Mouse (Mus musculus): ENCODE results near the gene Prl3d3. TPM values are rescaled to one million over a fixed set of nuclear protein-coding genes. Genes with fewer than 3 reads are reported as not detected.
"Not testable (repeated sequence)": the region's sequence is repeated elsewhere in the genome, so short reads cannot be mapped to it uniquely, and the experiment has no call there.

Prl3d3 gene
- not detected for total RNA-seq (2022)

DNA sequence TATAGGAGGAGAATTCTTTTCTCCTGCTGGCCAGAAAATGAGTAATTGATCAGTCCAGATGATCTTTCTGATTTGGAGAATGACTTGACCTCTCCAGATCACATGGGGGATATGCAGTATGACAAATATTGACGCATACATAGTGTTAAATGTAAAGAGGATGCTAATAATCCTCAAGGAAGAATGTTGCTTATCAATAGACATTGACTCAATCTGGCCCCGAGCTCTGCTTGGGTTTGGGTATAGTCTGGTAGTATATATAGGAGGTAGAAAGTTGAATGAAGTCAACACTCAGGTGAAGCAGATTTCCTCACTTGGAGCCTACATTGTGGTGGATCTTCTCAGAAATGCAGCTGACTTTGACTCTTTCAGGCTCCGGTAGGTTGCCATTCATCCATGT lies at the start of gene Prl3d3:
Prl3d3 (plus strand) TSS at position 301 of the 400 bp plus-strand sequence.
- not testable (repeated sequence) for DNase-seq

DNA sequence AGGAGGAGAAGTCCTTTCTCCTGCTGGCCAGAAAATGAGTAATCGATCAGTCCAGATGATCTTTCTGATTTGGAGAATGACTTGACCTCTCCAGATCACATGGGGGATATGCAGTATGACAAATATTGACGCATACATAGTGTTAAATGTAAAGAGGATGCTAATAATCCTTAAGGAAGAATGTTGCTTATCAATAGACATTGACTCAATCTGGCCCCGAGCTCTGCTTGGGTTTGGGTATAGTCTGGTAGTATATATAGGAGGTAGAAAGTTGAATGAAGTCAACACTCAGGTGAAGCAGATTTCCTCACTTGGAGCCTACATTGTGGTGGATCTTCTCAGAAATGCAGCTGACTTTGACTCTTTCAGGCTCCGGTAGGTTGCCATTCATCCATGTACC lies 35.2 kb upstream of the Prl3d3 start, which contains the start of gene Prl3d2:
Prl3d2 (plus strand) TSS at position 301 of the 400 bp plus-strand sequence.
- not testable (repeated sequence) for DNase-seq

DNA sequence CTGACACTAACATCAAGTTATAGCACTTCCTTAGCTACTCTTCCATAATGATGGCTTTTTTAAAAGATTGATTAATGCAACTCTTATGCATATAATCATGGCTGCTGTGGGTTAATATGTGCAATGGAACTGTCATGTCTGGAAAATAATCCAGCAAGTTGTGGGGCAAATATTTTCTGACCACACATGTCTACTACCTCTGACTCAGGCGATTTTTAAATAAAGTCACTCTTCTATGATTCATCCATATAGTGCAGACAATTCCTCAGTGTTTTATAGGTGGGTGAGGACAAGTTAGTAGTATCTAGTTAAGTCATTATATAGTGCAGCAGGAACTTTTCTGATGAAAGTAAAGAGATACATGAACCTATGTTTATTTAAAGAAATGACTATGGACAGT lies 8.3 kb upstream of the Prl3d3 start:
- DNase-seq: no peak

DNA sequence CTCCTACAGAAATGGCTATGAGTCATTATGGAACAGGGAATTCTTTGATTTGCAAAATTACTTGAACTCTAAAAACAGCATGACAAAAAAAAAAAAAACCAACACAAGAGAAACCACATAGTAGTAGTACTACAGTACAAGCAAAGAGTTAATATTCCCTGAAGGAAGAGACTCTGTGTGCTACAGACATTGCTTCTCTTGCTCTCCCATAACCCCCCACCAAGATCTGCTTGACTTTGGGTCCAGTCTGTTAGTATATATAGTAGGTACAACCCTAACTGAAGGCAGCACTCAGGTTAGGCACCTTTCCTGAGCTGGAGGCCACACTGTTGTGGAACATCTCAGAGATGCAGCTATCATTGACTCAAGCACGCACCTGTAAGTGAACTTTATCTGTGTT lies 39.8 kb downstream of the Prl3d3 start, which contains the start of gene Prl3c1:
Prl3c1 (plus strand) TSS at position 301 of the 400 bp plus-strand sequence.
- DNase-seq: no peak

Other genes with a start within 250 kb of the Prl3d3 start
- not detected for gene Prl, start 99.2 kb upstream of the Prl3d3 start, total RNA-seq (2022)
- gene Prl3d1, start 62.6 kb upstream of the Prl3d3 start, total RNA-seq (2022): not detected
- not detected for gene Prl3d2, start 35.1 kb upstream of the Prl3d3 start, total RNA-seq (2022)
- not detected for gene Prl3c1, start 39.9 kb downstream of the Prl3d3 start, total RNA-seq (2022)
- not detected for gene Prl3b1, start 85.1 kb downstream of the Prl3d3 start, total RNA-seq (2022)
- gene Prl3a1, start 102.6 kb downstream of the Prl3d3 start, total RNA-seq (2022): not detected
- not detected for gene Prl6a1, start 155.8 kb downstream of the Prl3d3 start, total RNA-seq (2022)
- 1 to 10 TPM in 3 of 4 experiments, under 1 TPM in 1; 0.37 to 5.2 (median 3.1) TPM for gene Prl8a2, start 188.9 kb downstream of the Prl3d3 start, total RNA-seq (2022)
- not detected for gene Prl2b1, start 234.1 kb downstream of the Prl3d3 start, total RNA-seq (2022)

All from adrenal gland, adult 8-10 months (tissue).